Mouse (Mus musculus) liver, embryonic 16.5 days (tissue): ENCODE data around the gene Sesn1. TPM values are rescaled to one million over a fixed set of nuclear protein-coding genes. Genes with fewer than 3 reads are reported as not detected.

Source experiments
- ATAC-seq: fragments of 200-750 bp; cut with Nextera tagmentation; 2 replicates; pipeline ENCODE4 v1.8.0; 2017; ENCODE audit warnings: low read depth, mild to moderate bottlenecking, moderate number of reproducible peaks, moderate library complexity
- H3K27ac ChIP-seq: fragments of 300-500 bp; sonication (generic); 2 replicates; pipeline ENCODE4 v1.5.1; 2014; ENCODE audit warnings: mild to moderate bottlenecking, low read length
- H3K27me3 ChIP-seq: fragments of 300-500 bp; sonication (generic); 2 replicates; pipeline ENCODE4 v1.6.1; 2014; ENCODE audit warnings: low read depth, low read length, mixed read lengths; ENCODE audit not compliant: control insufficient read depth, insufficient read depth
- H3K36me3 ChIP-seq: fragments of 300-500 bp; sonication (generic); 2 replicates; pipeline ENCODE4 v1.6.1; 2014; ENCODE audit warnings: mild to moderate bottlenecking; ENCODE audit not compliant: control insufficient read depth, insufficient read depth
- H3K4me1 ChIP-seq: fragments of 300-500 bp; sonication (generic); 2 replicates; pipeline ENCODE4 v1.6.1; 2014; ENCODE audit warnings: low read depth, low read length, mixed read lengths; ENCODE audit not compliant: control insufficient read depth
- H3K4me2 ChIP-seq: fragments of 300-500 bp; sonication (generic); 2 replicates; pipeline ENCODE4 v1.6.1; 2014; ENCODE audit warnings: low read depth, low read length, mixed read lengths
- H3K4me3 ChIP-seq: fragments of 300-500 bp; sonication (generic); 2 replicates; pipeline ENCODE4 v1.5.1; 2014; ENCODE audit warnings: low read depth, mild to moderate bottlenecking, low read length
- H3K9ac ChIP-seq: fragments of 300-500 bp; sonication (generic); 2 replicates; pipeline ENCODE4 v1.6.1; 2014; ENCODE audit warnings: low read depth, low read length
- H3K9me3 ChIP-seq: fragments of 300-500 bp; sonication (generic); replicated peaks from 2 replicates; pipeline ENCODE4 v1.6.1; 2016; ENCODE audit warnings: low read length; ENCODE audit not compliant: control insufficient read depth
- WGBS: fragments of 180-500 bp; shearing (Covaris S2); extraction: QIAGEN DNeasy Blood & Tissue Kit; methylation state at CpG from one replicate; pipeline ENCODE4 v1.1.7; 2014; ENCODE audit not compliant: insufficient replicate concordance; 5-methylcytosine and 5-hydroxymethylcytosine counted together
- polyA plus RNA-seq: library from polyadenylated mRNA; unstranded; fragments of >200 nt; fragmentation: Nextera tagmentation; extraction: Ambion mirVana; gene quantifications from 2 replicates; pipeline ENCODE4 v1.2.1, GENCODE M21; 2015

Gene Sesn1
- polyA plus RNA-seq, 1 experiment from 2014 or later, result 20.1 TPM

- Histone ChIP-seq H3K36me3 (no peaks in the 10 kb centered on the region), H3K4me2 (no peak overlapping the region), H3K4me1 (peaks cover 2% of the 10 kb centered on the region), H3K27me3 (no peaks in the 10 kb centered on the region), H3K4me3 (no peak overlapping the region), H3K9me3 (no peaks in the 10 kb centered on the region), H3K9ac (no peak overlapping the region), H3K27ac (no peak overlapping the region)
- no peak for ATAC-seq
- WGBS, result 41% methylated on average over 6 of the region's 6 CpGs
These were observed 16.9 kb downstream of the Sesn1 start for GRCm38 (mm10) chr10:41826526-41827116.

GRCm38 (mm10) chr10:41827784-41828183 is 18.0 kb downstream of the Sesn1 start:
- H3K9ac ChIP-seq, result no peak overlapping the region
- no peak overlapping the region for H3K4me2 ChIP-seq
- ATAC-seq, result no peak
- no peaks in the 10 kb centered on the region for H3K27me3 ChIP-seq
- no peak overlapping the region for H3K27ac ChIP-seq
- H3K4me3 ChIP-seq, result no peak overlapping the region
- H3K9me3 ChIP-seq, result no peaks in the 10 kb centered on the region
- peaks cover 2% of the 10 kb centered on the region for H3K4me1 ChIP-seq
- 34% methylated on average over 4 of the region's 4 CpGs for WGBS
- no peaks in the 10 kb centered on the region for H3K36me3 ChIP-seq

- no peaks in the 10 kb centered on the region for H3K36me3 ChIP-seq
- WGBS, result 75% methylated on average over 5 of the region's 5 CpGs
- no peak overlapping the region for H3K9ac ChIP-seq
- no peak overlapping the region for H3K27ac ChIP-seq
- H3K27me3 ChIP-seq, result no peaks in the 10 kb centered on the region
- no peak overlapping the region for H3K4me3 ChIP-seq
- H3K4me1 ChIP-seq, result peaks cover 2% of the 10 kb centered on the region
- no peak overlapping the region for H3K4me2 ChIP-seq
- ATAC-seq, result no peak
- no peaks in the 10 kb centered on the region for H3K9me3 ChIP-seq
These were observed 19.5 kb downstream of the Sesn1 start for GRCm38 (mm10) chr10:41829191-41829590.

- Histone ChIP-seq H3K9me3 (no peaks in the 10 kb centered on the region), H3K9ac (no peak overlapping the region), H3K36me3 (no peaks in the 10 kb centered on the region), H3K4me2 (no peak overlapping the region), H3K27me3 (no peaks in the 10 kb centered on the region), H3K4me3 (no peak overlapping the region), H3K27ac (no peak overlapping the region), H3K4me1 (peaks cover 2% of the 10 kb centered on the region)
- WGBS, result 65% methylated on average over 2 of the region's 2 CpGs
- no peak for ATAC-seq
These were observed 20.2 kb downstream of the Sesn1 start for GRCm38 (mm10) chr10:41829980-41830379.

- Histone ChIP-seq H3K27ac (no peak overlapping the region), H3K4me1 (peaks cover 2% of the 10 kb centered on the region), H3K36me3 (no peaks in the 10 kb centered on the region), H3K27me3 (no peaks in the 10 kb centered on the region), H3K4me3 (no peak overlapping the region), H3K9me3 (no peaks in the 10 kb centered on the region), H3K9ac (no peak overlapping the region), H3K4me2 (no peak overlapping the region)
- 58% methylated on average over 4 of the region's 4 CpGs for WGBS
- ATAC-seq, result no peak
These were observed 20.7 kb downstream of the Sesn1 start for GRCm38 (mm10) chr10:41830445-41830844.

- Histone ChIP-seq H3K4me2 (no peak overlapping the region), H3K27ac (no peak overlapping the region), H3K27me3 (no peaks in the 10 kb centered on the region), H3K4me3 (no peak overlapping the region), H3K36me3 (no peaks in the 10 kb centered on the region), H3K9me3 (no peaks in the 10 kb centered on the region), H3K9ac (no peak overlapping the region), H3K4me1 (peaks cover 2% of the 10 kb centered on the region)
- no peak for ATAC-seq
- 46% methylated on average over 9 of the region's 9 CpGs for WGBS
These were observed 21.3 kb downstream of the Sesn1 start for GRCm38 (mm10) chr10:41830851-41831522.

- Histone ChIP-seq H3K4me3 (no peak overlapping the region), H3K9ac (no peak overlapping the region), H3K27me3 (no peaks in the 10 kb centered on the region), H3K9me3 (no peaks in the 10 kb centered on the region), H3K4me2 (no peak overlapping the region), H3K36me3 (no peaks in the 10 kb centered on the region), H3K27ac (no peak overlapping the region), H3K4me1 (no peaks in the 10 kb centered on the region; the same call in 1 of the 2 replicates)
- ATAC-seq, result no peak
- 73% methylated on average over 6 of the region's 6 CpGs for WGBS
These were observed 22.5 kb downstream of the Sesn1 start for GRCm38 (mm10) chr10:41832191-41832590.

GRCm38 (mm10) chr10:41834131-41834530 is 24.4 kb downstream of the Sesn1 start:
- Histone ChIP-seq H3K36me3 (no peaks in the 10 kb centered on the region), H3K27ac (no peak overlapping the region), H3K9me3 (no peaks in the 10 kb centered on the region), H3K4me1 (no peaks in the 10 kb centered on the region), H3K27me3 (no peaks in the 10 kb centered on the region), H3K9ac (no peak overlapping the region), H3K4me2 (no peak overlapping the region), H3K4me3 (no peak overlapping the region)
- ATAC-seq, result no peak
- WGBS, result 69% methylated on average over 2 of the region's 2 CpGs

- no peak for ATAC-seq
These were observed 29.2 kb downstream of the Sesn1 start for GRCm38 (mm10) chr10:41838911-41839310.

More at GRCm38 (mm10) chr10:41838911-41839310, 29.2 kb downstream of the Sesn1 start:
- Histone ChIP-seq H3K27me3 (no peaks in the 10 kb centered on the region), H3K27ac (no peak overlapping the region), H3K4me2 (no peak overlapping the region), H3K36me3 (no peaks in the 10 kb centered on the region), H3K4me1 (no peaks in the 10 kb centered on the region), H3K9ac (no peak overlapping the region), H3K9me3 (no peaks in the 10 kb centered on the region), H3K4me3 (no peak overlapping the region)
- WGBS, result 69% methylated on average over 4 of the region's 4 CpGs
